Mouse (Mus musculus): ENCODE measurements around the gene Large1. TPM values are rescaled to one million over a fixed set of nuclear protein-coding genes. Genes with fewer than 3 reads are reported as not detected.
A peak's percentile ranks its signal among the peaks of the same experiment; 100 is the strongest.
"Not testable (repeated sequence)": the region's sequence is repeated elsewhere in the genome, so short reads cannot be mapped to it uniquely, and the experiment has no call there.

Gene Large1
- 100 to 1,000 TPM; 127 to 150 (median 138) TPM for total RNA-seq (2022)

DNA sequence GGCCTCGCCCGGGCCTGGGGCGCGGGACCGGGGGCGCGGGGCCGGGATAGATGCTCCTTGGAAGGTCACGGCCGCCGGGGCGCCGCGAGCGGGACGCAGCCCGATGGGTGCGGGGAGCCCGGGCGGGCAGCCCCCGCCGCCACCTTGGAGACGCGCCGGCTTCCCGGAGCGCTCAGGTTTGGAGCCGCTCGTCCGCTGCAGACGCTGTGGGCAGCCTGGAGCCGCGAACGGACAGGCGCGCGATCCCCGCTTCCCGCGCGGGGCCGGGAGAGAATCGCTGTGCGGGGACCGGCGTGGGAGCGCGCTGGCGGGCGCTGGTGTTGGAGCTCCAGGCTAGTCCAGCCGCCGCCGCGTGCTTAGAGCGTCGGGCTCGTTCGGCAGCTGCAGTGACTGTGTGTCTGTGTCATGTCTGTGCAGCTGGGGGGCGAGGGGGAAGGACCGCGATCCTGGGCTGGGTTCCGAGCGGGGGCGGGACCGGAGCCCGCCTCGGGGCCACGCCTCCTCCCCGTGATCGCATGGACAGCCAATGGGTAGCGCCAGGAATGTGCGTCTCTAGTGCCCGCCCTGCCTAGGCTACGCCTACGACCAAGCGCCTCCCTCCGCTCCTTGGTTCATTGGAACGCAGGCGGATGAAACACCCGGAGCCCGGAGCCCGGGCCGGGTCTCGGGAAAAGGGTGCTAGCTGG, at the start of gene Large1:
Gene Large1, minus strand, starts transcription at position 433 of the 686 bp plus-strand sequence.
- DNase-seq (ENCODE audit: low spot score in 2 of 2): peak; percentile 98

DNA sequence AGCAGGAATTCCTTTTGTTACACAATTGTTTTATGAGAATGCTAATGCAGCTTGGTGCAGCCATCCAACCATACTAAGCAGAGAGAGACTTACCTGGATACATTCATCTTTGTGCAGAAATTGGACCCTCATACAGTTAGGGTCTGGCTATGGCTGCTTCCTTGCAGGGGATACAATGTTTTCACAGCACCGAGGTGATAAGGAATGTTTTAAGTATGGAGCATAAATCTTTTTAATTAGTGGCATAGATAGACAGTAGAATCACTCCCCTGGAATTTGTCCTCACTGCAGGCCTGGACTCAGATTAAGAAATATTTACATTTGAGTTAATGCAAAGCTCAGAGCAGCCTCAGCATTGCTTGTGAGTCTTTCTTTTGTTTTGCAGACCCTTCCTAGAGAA, 47.0 kb upstream of the Large1 start:
- DNase-seq (ENCODE audit: low spot score in 2 of 2): no peak

DNA sequence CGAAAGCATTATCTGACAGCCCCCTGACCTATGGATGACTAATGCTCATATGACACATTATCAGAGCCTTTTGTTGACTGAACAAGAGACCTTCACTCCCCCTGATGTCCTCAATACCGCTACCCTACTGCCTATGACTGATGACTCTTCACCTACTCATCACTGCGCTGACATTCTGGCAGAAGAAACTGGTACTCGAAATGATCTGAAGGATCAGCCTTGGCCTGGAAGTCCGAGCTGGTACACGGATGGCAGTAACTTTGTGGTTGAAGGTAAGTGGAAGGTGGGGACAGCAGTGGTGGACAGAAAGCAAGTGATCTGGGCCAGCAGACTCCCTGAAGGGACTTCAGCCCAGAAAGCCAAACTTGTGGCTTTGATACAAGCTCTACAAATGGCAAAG, 19.7 kb upstream of the Large1 start:
- not testable (repeated sequence) for DNase-seq (ENCODE audit: low spot score in 2 of 2)

DNA sequence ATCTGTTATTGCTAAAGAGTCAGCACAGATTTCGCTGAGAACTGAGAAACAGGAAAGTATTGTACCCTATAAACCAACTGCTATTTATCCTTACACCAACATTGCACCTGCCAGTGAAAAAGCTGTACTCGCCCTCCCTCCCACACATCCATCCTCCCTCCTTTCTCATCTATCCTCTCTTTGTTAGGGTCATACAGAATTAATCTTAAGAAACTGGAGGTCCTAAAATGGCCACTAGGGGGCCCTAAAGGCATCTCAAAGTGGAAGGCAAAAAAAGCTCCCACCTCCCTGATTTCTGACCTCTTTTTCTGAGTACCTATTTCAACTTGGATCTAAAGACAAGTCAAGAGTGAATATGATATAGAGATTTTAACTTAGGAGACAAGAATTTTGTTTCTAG, 2.6 kb upstream of the Large1 start:
- DNase-seq (ENCODE audit: low spot score in 2 of 2): peak; percentile 55 to 75

DNA sequence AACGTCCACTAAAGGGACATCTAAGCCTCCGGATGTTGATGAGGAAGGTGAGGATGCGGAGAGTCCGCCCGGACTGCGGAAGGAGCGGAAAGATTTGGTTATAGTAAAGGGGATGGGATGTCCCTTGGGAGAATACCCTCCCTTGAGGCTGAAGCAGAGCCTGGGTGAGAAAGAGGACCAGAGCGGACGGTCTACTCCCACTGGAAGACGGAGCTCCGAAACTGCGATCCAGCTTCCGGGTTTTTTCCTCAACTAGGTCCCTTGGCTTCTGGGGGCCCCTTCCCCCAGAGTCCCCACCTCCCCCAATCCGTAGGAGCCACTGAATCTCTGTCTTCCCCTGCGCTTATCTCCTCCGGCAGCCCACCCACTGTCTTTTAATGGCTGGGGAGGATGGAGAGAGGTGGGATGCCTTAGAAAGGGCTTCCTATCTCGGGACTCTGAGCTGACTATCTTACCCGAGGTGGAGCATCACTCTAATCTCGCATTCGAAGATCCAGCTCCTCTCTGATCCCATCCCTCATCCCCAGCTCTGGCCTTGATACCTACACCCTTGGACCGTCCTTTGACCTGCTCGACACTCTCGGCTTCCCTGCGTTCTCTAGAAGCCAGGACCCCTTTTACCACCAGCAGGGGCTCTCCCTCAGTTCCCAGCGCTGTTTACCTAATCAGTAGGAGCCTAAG, 1.0 kb upstream of the Large1 start:
- DNase-seq (ENCODE audit: low spot score in 2 of 2): peak; percentile 69 to 74

DNA sequence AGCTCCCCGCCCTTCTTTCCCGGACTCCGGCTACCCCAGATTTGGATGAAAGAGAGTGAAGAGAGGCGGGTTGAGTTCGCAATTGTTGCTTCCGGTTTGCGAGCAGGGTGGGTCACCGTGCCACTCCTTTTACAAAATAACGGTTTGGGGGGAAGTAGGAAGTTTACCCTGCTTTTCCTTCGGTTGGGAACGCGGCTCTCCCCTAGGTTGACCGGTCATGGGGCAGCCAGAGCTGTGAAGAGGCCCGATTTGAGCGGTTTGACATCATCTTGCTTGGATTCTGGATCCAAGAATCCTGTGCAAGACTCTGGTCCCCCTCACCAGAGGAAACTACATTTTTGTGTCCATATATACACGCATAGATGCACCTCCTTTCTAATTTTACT, 447 bp upstream of the Large1 start:
- no peak for DNase-seq (ENCODE audit: low spot score in 2 of 2)

DNA sequence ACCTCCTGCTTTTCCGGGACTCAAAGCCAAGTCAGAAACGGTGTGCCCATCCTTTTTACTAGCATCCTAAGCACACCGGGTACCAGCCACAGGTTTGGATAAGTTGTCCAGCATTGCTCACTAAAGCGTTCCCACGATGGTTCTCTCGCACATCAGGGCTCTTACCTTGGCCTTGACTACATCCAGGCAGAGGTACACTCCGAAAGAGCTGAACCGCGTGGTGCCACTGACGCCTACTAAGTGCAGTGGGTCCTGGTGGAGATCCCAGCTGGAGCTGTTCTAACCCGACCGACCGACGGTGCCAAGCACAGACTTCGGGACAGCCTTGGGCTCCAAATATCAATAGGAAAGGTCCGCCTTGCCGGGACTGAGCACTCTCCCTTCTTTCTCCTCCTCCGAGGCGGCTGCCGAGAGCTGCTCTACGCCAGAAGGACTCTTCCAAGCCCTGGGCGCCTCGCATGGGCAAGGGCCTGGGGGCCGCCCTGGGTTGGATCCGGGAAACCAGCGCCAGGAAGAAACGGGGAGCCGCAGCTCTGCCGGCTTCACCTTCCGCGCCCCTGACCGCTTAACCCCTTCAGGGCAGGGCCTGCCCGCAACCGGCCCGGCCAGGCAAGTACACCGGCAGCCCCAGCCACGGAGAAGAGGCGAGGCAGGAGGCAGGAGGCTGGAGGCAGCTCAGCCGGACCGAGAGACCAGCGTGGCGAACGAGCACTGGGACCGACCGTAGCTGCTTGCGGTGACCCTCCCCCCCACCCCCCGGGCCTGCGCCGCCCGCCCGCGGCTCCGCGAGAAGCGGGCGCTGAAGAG, 836 bp downstream of the Large1 start:
- DNase-seq (ENCODE audit: low spot score in 2 of 2): peak in 1 of 2 experiments; percentile 38

DNA sequence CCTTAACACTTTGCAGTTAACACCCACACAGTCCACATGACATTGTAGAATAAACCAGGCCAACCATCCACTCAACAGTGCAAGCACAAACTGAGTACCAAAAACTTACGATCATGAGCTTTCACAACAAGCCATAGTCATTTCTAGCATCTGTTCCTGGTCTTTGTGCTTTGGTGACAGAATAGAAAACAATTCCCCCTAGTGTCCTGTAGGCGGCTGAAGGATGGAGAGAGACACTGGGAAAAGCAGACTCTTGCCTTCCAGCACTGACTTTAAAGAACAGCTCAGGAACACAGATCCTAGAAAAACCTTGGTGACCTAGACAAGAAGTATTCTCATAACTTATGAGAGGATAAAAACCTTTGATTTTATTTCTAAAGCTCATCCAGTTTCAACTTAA, 3.0 kb downstream of the Large1 start:
- DNase-seq (ENCODE audit: low spot score in 2 of 2): no peak

DNA sequence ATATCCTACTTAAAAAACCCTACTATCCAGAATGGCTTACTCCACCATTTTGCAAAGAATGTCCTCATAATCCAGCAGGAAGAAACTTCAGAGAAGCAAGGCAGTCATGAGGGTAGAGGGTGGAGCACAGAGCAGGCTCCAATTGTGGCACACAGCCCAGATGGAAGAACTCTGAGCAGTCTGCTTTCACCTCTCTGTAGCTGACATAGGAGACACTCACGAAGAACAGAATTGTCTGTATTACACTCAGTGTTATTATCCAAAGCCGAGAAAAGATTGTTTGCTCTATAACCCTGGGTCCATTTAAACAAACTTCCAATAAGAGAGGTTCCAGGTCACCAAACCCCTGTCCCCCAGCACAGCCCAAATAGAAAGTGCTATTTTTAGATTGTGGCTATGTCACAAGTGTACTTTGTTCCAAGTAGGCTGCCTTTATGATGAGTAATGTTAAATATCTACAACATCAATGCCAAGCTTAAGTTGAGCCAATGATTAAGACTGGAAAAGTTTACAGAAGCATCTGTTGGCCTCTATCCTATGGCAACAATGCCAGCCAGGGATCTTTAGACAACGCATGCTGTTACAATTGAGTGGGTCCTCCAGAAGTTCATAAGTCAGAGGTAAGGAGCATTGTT, 10.5 kb downstream of the Large1 start:
- no peak for DNase-seq (ENCODE audit: low spot score in 2 of 2)

DNA sequence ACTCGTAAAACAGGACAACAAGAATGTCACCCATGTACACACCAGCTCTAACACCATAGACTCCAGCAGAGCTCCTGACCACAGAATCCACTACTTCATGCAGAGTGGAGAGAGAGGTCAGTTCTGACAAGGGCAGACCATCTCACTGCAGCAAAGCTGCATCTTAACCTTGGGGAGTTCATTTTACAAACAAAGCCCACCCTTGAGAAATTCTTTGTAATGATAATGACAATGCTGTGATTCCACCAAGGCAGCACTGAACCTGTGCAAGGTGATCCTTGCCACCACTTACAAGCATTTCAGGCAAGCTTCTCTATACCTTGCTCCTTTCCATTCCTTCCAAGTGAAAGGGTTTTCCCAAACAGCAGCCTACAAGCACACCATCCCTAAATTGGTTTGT, 16.5 kb downstream of the Large1 start:
- no peak for DNase-seq (ENCODE audit: low spot score in 2 of 2)

DNA sequence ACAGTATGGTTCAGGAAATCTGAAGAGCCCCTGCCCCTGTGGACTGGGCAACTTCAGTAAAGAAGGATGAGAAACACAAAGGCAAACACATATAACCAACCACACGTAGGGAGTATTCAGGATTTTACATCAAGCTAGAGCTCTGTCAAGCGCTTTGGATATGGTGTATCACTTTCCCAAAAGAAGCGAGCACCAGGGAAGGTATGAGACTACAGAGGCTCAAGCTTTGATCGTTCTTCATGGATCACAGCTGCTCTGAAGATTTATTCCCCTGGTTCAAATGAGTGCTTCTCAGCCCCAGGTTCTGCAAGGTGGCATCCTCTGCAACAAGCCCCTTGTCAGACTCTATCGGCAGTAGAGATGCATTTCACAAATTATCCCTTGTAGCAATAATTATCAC, 24.2 kb downstream of the Large1 start:
- no peak for DNase-seq (ENCODE audit: low spot score in 2 of 2)

DNA sequence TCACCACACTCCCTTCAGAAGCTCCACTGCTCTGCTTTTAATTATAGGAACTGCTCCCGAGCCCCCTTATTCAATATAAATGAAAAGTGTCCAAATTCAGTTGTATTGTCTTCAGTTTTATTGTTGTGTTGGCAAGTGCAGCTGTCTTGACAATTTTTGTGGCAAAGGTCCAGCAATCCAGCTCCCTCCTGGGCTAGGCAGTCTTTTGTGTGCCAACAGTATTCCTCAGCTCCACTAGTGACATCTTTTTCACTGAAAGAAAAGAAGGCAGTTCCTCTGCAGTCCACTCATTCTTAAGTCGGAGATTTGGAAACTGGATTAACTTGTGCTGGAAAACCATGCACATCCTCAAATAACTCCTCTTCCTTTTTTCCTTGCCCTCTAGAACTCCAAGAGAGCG, 25.3 kb downstream of the Large1 start:
- no peak for DNase-seq (ENCODE audit: low spot score in 2 of 2)

DNA sequence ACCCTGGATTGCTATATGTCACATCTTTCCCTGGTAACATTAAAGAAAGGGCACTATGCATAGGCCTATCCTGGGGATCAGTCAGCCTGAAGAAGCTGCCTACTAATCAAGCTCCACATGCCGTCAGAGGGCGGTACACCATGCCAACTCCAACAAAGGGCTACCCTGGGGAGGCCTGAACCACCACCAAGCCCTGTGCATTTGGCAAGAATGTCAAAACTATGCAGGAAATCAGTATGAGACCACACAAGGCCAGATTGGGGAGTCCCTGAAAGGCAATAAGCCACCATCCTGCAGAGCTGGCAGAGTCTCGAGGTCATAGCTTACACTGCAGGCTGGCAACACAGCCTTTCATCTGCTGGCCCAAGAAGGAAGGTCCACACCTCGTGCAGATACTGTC, 28.7 kb downstream of the Large1 start:
- DNase-seq (ENCODE audit: low spot score in 2 of 2): no peak

DNA sequence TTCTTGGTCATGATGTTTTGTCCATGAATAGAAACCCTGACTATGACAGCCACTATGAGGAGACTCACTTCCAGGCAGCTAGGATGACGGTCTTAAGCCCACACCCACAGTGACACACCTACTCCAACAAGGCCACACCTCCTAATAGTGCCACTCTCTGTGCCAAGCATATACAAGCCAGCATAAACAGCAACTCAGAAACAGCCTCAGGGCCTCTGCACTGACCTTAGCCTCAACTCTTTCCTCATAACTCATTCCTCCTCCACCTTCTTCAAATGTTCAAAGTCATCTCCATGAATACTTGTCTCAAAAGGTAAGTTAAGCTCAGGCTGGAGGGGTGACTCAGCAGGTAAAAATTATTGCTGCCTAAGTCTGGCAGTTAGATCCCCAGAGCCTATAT, 29.7 kb downstream of the Large1 start:
- no peak for DNase-seq (ENCODE audit: low spot score in 2 of 2)

DNA sequence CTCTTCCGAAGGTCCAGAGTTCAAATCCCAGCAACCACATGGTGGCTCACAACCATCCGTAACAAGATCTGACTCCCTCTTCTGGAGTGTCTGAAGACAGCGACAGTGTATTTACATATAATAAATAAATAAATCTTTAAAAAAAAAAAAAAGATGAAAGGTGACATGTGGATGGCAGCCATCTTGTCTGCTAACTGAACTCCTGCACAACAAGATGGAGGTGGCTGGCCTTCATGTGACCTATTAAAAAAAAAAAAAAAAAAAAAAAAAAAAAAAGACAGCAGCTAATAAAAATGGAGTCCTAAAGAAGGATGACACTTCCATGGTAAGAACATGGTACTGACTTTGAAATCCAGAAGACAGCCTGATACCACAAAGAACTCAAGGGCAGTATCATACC, 33.8 kb downstream of the Large1 start:
- not testable (repeated sequence) for DNase-seq (ENCODE audit: low spot score in 2 of 2)

DNA sequence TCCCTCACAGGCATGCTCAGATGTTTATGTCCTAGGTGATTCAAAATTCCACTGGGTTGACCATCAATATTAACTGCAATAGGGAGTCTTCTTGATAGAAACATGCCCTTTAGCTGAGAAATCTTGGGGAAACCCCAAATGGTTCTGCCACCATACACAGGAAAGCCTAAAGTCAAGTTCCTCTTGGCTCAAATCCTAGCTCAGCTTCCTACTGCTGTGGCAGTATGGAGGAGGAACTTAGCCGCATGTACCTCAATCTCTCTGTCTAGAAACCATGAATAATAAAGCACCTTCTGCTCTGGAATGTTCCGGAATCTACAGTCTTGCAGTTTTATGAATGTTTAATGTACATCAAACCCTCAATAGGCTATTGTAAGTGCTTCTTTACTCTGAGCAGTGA, 39.4 kb downstream of the Large1 start:
- no peak for DNase-seq (ENCODE audit: low spot score in 2 of 2)

DNA sequence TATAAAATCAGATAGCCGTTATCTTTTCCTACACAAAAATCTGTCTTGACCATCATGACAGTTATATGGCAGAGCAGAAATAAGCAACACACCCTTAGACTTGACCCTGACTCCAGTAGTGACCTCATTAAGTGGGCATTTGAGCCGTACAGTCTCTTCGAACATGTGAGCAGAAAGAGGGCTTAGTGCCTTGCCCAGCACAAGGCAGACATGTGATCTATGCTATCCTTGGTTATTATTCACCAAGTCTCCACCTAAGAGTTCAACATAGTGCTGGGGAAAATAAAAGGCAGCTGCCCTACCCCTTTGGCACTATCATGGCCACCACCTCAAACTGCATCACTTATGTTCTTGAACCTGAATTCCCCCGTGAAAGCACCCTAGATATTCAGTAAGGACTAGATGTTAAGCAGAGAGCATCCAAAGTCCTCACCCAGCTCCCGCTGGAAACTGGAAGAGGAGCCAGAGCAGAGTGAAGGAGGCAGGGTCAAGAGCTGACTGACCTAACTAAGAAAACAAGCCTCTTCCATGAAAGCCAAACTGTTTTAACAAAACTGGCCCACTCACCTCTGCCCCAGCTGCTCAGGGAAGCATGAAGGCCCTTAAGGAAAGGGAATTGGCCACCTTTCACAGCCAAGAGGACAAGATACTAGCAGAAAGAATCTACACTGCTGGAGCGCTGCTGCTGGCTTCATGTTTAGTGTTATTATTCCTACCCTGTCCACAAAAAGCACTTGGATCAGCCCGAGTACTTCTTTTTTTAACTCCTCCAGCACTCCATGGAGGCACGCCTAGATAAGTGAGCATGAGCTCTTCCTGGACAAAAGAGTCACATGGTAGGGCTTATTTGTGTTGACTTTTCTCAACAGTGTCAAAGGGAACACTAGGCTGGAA, 40.4 kb downstream of the Large1 start:
- no peak for DNase-seq (ENCODE audit: low spot score in 2 of 2)

DNA sequence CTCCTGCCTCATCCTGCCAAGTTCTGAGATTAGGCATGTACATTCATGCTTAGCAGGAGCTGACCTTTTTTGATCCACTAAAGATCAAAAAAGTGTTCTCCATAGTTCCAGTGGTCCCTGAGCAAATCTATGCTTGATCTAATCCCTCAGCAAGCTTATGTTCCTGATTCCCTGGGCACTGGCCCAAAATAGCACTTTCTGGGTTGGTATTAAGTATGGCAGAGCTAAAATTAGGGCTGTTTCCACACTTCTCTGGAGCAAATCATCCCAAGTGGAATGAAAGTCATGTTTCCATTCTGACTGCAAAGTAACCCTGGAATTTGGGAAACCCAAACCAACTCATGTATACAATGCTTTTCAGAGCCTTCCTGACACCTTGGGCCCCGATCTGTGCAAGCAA, 42.9 kb downstream of the Large1 start:
- no peak for DNase-seq (ENCODE audit: low spot score in 2 of 2)

DNA sequence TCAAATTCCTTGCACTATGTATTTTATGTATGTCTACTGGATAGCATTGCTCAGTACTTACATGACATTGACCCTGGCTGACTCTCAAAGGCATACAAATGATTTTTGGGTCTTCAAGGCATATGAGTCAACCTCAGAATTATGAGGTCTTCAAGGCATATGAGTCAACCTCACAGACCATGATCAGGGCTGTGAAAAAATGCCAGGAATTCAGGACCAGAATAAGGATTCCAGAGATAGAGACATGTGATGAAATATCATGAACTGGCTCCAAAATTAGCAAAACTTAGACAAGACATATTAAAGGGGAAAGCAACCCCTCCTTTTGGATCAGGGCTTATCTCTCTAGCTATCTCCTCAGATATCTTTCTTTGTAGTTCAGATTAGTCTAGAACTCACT, 43.3 kb downstream of the Large1 start:
- no peak for DNase-seq (ENCODE audit: low spot score in 2 of 2)

DNA sequence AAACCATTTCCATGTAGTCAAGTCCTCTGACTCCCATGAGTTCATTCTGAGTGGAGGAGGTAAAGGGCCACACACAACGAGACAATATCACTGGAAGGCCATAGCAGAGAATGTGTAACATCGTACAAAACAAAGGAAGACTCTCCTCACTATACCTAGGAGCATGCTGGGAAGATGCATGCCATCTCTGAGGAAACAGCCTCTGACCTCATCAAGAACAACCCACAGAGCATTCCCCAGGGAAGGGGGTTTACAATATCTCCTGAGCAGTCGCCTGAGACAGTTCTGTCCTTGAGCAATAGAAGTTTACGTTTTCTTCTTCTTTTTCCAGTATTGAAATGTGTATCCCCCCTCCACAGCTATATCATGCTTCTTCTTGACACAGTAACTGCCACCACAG, 49.4 kb downstream of the Large1 start:
- DNase-seq (ENCODE audit: low spot score in 2 of 2): no peak

DNA sequence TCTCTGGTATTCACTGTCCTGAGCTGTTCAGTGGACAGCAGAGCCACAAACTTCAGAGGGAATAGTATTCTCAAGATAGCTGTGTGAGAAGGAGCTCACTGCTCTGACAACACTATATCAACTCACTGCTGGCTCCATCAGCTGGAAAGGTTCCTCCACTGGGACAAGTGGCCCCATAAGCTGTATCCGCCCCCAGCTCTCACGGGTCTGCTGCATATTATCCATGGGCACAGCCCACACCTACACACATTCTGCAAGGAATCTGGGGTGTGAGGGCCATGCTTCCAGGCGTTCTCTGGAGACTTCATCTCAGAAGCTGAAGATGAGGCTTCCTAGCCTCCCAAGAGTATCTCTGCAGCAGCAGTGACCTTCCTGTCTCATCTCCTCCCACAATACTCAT, 50.4 kb downstream of the Large1 start:
- no peak for DNase-seq (ENCODE audit: low spot score in 2 of 2)

Data from layer of hippocampus, adult 8-10 months (tissue).